Mouse (Mus musculus) midbrain, embryonic 15.5 days (tissue): ENCODE results near the gene Mrc2. TPM values are rescaled to one million over a fixed set of nuclear protein-coding genes. Genes with fewer than 3 reads are reported as not detected.

Source experiments
- ATAC-seq: fragments of 200-750 bp; cut with Nextera tagmentation; replicated peaks from 2 replicates; pipeline ENCODE4 v1.8.0; 2017; ENCODE audit warnings: moderate TSS enrichment
- H3K27ac ChIP-seq: fragments of 300-500 bp; sonication (generic); 2 replicates; pipeline ENCODE4 v1.5.1; 2015; ENCODE audit warnings: mild to moderate bottlenecking, inconsistent platforms
- H3K27me3 ChIP-seq: fragments of 300-500 bp; sonication (generic); replicated peaks from 2 replicates; pipeline ENCODE4 v1.6.1; 2015; ENCODE audit warnings: inconsistent platforms
- H3K36me3 ChIP-seq: fragments of 300-500 bp; sonication (generic); replicated peaks from 2 replicates; pipeline ENCODE4 v1.6.1; 2015; ENCODE audit warnings: inconsistent platforms
- H3K4me1 ChIP-seq: fragments of 300-500 bp; sonication (generic); 2 replicates; pipeline ENCODE4 v1.6.1; 2015; ENCODE audit warnings: inconsistent platforms
- H3K4me2 ChIP-seq: fragments of 300-500 bp; sonication (generic); 2 replicates; pipeline ENCODE4 v1.6.1; 2015; ENCODE audit warnings: inconsistent platforms, mild to moderate bottlenecking, moderate library complexity
- H3K4me3 ChIP-seq: fragments of 300-500 bp; sonication (generic); 2 replicates; pipeline ENCODE4 v1.5.1; 2015; ENCODE audit warnings: mild to moderate bottlenecking, inconsistent platforms
- H3K9ac ChIP-seq: fragments of 300-500 bp; sonication (generic); 2 replicates; pipeline ENCODE4 v1.6.1; 2015; ENCODE audit warnings: mild to moderate bottlenecking, inconsistent platforms
- H3K9me3 ChIP-seq: fragments of 300-500 bp; sonication (generic); 2 replicates; pipeline ENCODE4 v1.6.1; 2016; ENCODE audit warnings: inconsistent platforms
- WGBS: fragments of 180-500 bp; shearing (Covaris S2); methylation state at CpG from one replicate; pipeline ENCODE4 v1.1.7; 2015; ENCODE audit warnings: mixed read lengths; 5-methylcytosine and 5-hydroxymethylcytosine counted together
- polyA plus RNA-seq: library from polyadenylated mRNA; unstranded; fragments of >200 nt; fragmentation: Nextera tagmentation; extraction: Ambion mirVana; gene quantifications from 2 replicates; pipeline ENCODE4 v1.2.1, GENCODE M21; 2015

Mrc2 gene
- polyA plus RNA-seq, 1 experiment from 2014 or later: 5.8 TPM

GRCm38 (mm10) chr11:105333867-105334670 lies 41.6 kb downstream of the Mrc2 start:
- H3K27me3 ChIP-seq: no peaks in the 10 kb centered on the region
- H3K9me3 ChIP-seq: no peaks in the 10 kb centered on the region
- 0 out of 2 replicates have a peak, but pooled peaks have one; percentile 48 for ATAC-seq
- H3K27ac ChIP-seq: no peak overlapping the region
- no peak overlapping the region for H3K9ac ChIP-seq
- 49% methylated on average over 8 of the region's 8 CpGs for WGBS
- H3K4me1 ChIP-seq: peaks cover 5% of the 10 kb centered on the region; the same call in 1 of the 2 replicates
- H3K4me2 ChIP-seq: no peak overlapping the region
- H3K4me3 ChIP-seq: no peak overlapping the region
- H3K36me3 ChIP-seq: no peaks in the 10 kb centered on the region

GRCm38 (mm10) chr11:105338596-105339390 lies 46.4 kb downstream of the Mrc2 start:
- no peak for ATAC-seq
- Histone ChIP-seq H3K9me3 (no peaks in the 10 kb centered on the region), H3K4me1 (no peaks in the 10 kb centered on the region), H3K4me3 (no peak overlapping the region), H3K27me3 (no peaks in the 10 kb centered on the region), H3K36me3 (no peaks in the 10 kb centered on the region), H3K27ac (no peak overlapping the region), H3K4me2 (no peak overlapping the region), H3K9ac (no peak overlapping the region)
- WGBS: 83% methylated on average over 12 of the region's 12 CpGs

GRCm38 (mm10) chr11:105345284-105345683 lies 52.8 kb downstream of the Mrc2 start:
- H3K27ac ChIP-seq: no peak overlapping the region
- H3K36me3 ChIP-seq: no peaks in the 10 kb centered on the region
- peaks cover 5% of the 10 kb centered on the region; the same call in 1 of the 2 replicates for H3K4me1 ChIP-seq
- WGBS: 86% methylated on average over 2 of the region's 2 CpGs
- H3K9ac ChIP-seq: no peak overlapping the region
- no peak overlapping the region for H3K4me2 ChIP-seq
- no peaks in the 10 kb centered on the region for H3K27me3 ChIP-seq
- H3K9me3 ChIP-seq: no peaks in the 10 kb centered on the region
- ATAC-seq: no peak
- H3K4me3 ChIP-seq: no peak overlapping the region

- Histone ChIP-seq H3K4me3 (no peak overlapping the region), H3K4me2 (no peak overlapping the region), H3K27me3 (no peaks in the 10 kb centered on the region), H3K36me3 (no peaks in the 10 kb centered on the region), H3K27ac (no peak overlapping the region), H3K9me3 (no peaks in the 10 kb centered on the region), H3K9ac (no peak overlapping the region), H3K4me1 (peaks cover 5% of the 10 kb centered on the region; the same call in 1 of the 2 replicates)
- ATAC-seq: peak; percentile 90
- WGBS: 61% methylated on average over 28 of the region's 28 CpGs
These were observed 55.0 kb downstream of the Mrc2 start for GRCm38 (mm10) chr11:105347162-105348161.

GRCm38 (mm10) chr11:105348495-105348982 lies 56.1 kb downstream of the Mrc2 start:
- 95% methylated on average over 9 of the region's 9 CpGs for WGBS
- no peak overlapping the region for H3K27ac ChIP-seq
- H3K9ac ChIP-seq: no peak overlapping the region
- no peaks in the 10 kb centered on the region for H3K27me3 ChIP-seq
- no peaks in the 10 kb centered on the region for H3K9me3 ChIP-seq
- H3K4me3 ChIP-seq: no peak overlapping the region
- no peak overlapping the region for H3K4me2 ChIP-seq
- ATAC-seq: 0 out of 2 replicates have a peak, but pooled peaks have one; percentile 5
- H3K36me3 ChIP-seq: no peaks in the 10 kb centered on the region
- H3K4me1 ChIP-seq: peaks cover 5% of the 10 kb centered on the region; the same call in 1 of the 2 replicates

- Histone ChIP-seq H3K27me3 (no peaks in the 10 kb centered on the region), H3K9ac (no peak overlapping the region)
These were observed 57.4 kb downstream of the Mrc2 start for GRCm38 (mm10) chr11:105349780-105350324.

GRCm38 (mm10) chr11:105350643-105351042 lies 58.2 kb downstream of the Mrc2 start:
- 90% methylated on average over 7 of the region's 7 CpGs for WGBS
- no peaks in the 10 kb centered on the region for H3K27me3 ChIP-seq
- H3K4me1 ChIP-seq: peaks cover 5% of the 10 kb centered on the region; the same call in 1 of the 2 replicates
- H3K36me3 ChIP-seq: no peaks in the 10 kb centered on the region
- H3K9ac ChIP-seq: no peak overlapping the region
- H3K4me3 ChIP-seq: no peak overlapping the region
- H3K9me3 ChIP-seq: no peaks in the 10 kb centered on the region
- H3K4me2 ChIP-seq: no peak overlapping the region
- no peak for ATAC-seq
- no peak overlapping the region for H3K27ac ChIP-seq

More at GRCm38 (mm10) chr11:105349780-105350324, 57.4 kb downstream of the Mrc2 start:
- H3K4me2 ChIP-seq: no peak overlapping the region
- no peak overlapping the region for H3K27ac ChIP-seq
- peaks cover 5% of the 10 kb centered on the region; the same call in 1 of the 2 replicates for H3K4me1 ChIP-seq
- no peaks in the 10 kb centered on the region for H3K36me3 ChIP-seq
- H3K9me3 ChIP-seq: no peaks in the 10 kb centered on the region
- no peak for ATAC-seq
- 95% methylated on average over 19 of the region's 19 CpGs for WGBS
- no peak overlapping the region for H3K4me3 ChIP-seq

GRCm38 (mm10) chr11:105352152-105352551 lies 59.7 kb downstream of the Mrc2 start:
- peaks cover 5% of the 10 kb centered on the region; the same call in 1 of the 2 replicates for H3K4me1 ChIP-seq
- H3K4me2 ChIP-seq: no peak overlapping the region
- no peaks in the 10 kb centered on the region for H3K9me3 ChIP-seq
- no peak overlapping the region for H3K27ac ChIP-seq
- H3K9ac ChIP-seq: no peak overlapping the region
- no peak overlapping the region for H3K4me3 ChIP-seq
- H3K27me3 ChIP-seq: no peaks in the 10 kb centered on the region
- H3K36me3 ChIP-seq: no peaks in the 10 kb centered on the region
- no peak for ATAC-seq
- WGBS: 78% methylated on average over 8 of the region's 8 CpGs

GRCm38 (mm10) chr11:105352954-105353890 lies 60.8 kb downstream of the Mrc2 start:
- Histone ChIP-seq H3K4me2 (no peak overlapping the region), H3K9ac (no peak overlapping the region), H3K4me1 (no peaks in the 10 kb centered on the region), H3K9me3 (no peaks in the 10 kb centered on the region), H3K27ac (no peak overlapping the region), H3K4me3 (no peak overlapping the region), H3K36me3 (no peaks in the 10 kb centered on the region), H3K27me3 (no peaks in the 10 kb centered on the region)
- 58% methylated on average over 9 of the region's 9 CpGs for WGBS
- no peak for ATAC-seq

- no peak overlapping the region for H3K4me2 ChIP-seq
- no peaks in the 10 kb centered on the region for H3K9me3 ChIP-seq
- no peak overlapping the region for H3K9ac ChIP-seq
- WGBS: 94% methylated on average over 4 of the region's 4 CpGs
- H3K4me3 ChIP-seq: no peak overlapping the region
- H3K27ac ChIP-seq: no peak overlapping the region
- no peaks in the 10 kb centered on the region for H3K27me3 ChIP-seq
- no peaks in the 10 kb centered on the region for H3K36me3 ChIP-seq
- ATAC-seq: no peak
- no peaks in the 10 kb centered on the region for H3K4me1 ChIP-seq
These were observed 61.4 kb downstream of the Mrc2 start for GRCm38 (mm10) chr11:105353891-105354280.
